Mouse (Mus musculus): ENCODE data around the gene Ms4a4d. TPM values are rescaled to one million over a fixed set of nuclear protein-coding genes. Genes with fewer than 3 reads are reported as not detected.
"Not testable (repeated sequence)": the region's sequence is repeated elsewhere in the genome, so short reads cannot be mapped to it uniquely, and the experiment has no call there.

The Ms4a4d gene
- polyA plus RNA-seq (2015; fragmentation: Nextera tagmentation; extraction: Ambion mirVana), result 0.93 and 1.1 TPM in 2 replicates

GRCm38 (mm10) chr19:11536593-11536992, at the start of gene Ms4a4d:
TSS of gene Ms4a4d (plus strand) at chr19:11536801.
- H3K9me3 ChIP-seq (replicated peaks; ENCODE audit: control insufficient read depth, low read length), result no peaks in the 10 kb centered on the region
- H3K27ac ChIP-seq (ENCODE audit: low read length), result no peak within 1 kb of the TSS
- no peak within 1 kb of the TSS for H3K4me2 ChIP-seq (ENCODE audit: low read depth, low read length)
- H3K4me3 ChIP-seq (ENCODE audit: low read length), result no peak within 1 kb of the TSS
- WGBS, result 7% methylated on average over 7 of the region's 7 CpGs
- H3K27me3 ChIP-seq (ENCODE audit: control insufficient read depth, insufficient read depth, low read length), result no peaks in the 10 kb centered on the region
- H3K9ac ChIP-seq (ENCODE audit: low read length), result no peak within 1 kb of the TSS
- H3K36me3 ChIP-seq (ENCODE audit: control insufficient read depth, insufficient read depth), result no peaks in the 10 kb centered on the region
- no peaks in the 10 kb centered on the region for H3K4me1 ChIP-seq (ENCODE audit: control insufficient read depth, insufficient read depth, low read length)
- ATAC-seq (replicated peaks; ENCODE audit: extremely low read depth, insufficient read depth, low FRiP score), result no peak

- no peaks in the 10 kb centered on the region for H3K27me3 ChIP-seq (ENCODE audit: control insufficient read depth, insufficient read depth, low read length)
- no peaks in the 10 kb centered on the region for H3K36me3 ChIP-seq (ENCODE audit: control insufficient read depth, insufficient read depth)
- no peak overlapping the region for H3K27ac ChIP-seq (ENCODE audit: low read length)
- 59% methylated on average over 4 of the region's 4 CpGs for WGBS
- H3K9me3 ChIP-seq (replicated peaks; ENCODE audit: control insufficient read depth, low read length), result no peaks in the 10 kb centered on the region
- no peaks in the 10 kb centered on the region for H3K4me1 ChIP-seq (ENCODE audit: control insufficient read depth, insufficient read depth, low read length)
- no peak overlapping the region for H3K4me2 ChIP-seq (ENCODE audit: low read depth, low read length)
- no peak overlapping the region for H3K4me3 ChIP-seq (ENCODE audit: low read length)
- no peak for ATAC-seq (replicated peaks; ENCODE audit: extremely low read depth, insufficient read depth, low FRiP score)
- no peak overlapping the region for H3K9ac ChIP-seq (ENCODE audit: low read length)
These were observed 45.0 kb upstream of the Ms4a4d start for GRCm38 (mm10) chr19:11491406-11492189.

DNA sequence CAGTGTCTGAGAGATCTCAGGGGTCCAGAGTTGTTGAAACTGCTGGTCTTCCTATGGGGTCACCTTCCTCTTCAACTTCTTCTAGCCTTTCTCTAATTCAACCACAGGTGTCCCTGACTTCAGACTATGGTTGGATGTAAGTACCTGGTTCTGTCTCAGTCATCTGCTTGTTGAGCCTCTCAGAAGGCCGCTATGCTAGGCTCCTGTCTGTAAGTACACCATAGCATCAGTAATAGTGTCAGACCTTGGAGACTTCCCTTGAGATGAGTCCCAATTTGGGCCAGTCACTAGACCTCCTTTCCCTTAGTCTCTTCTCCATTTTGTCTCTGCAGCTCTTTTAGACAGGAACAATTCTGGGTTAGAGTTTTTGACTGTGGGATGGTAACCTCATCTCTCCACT, 43.9 kb upstream of the Ms4a4d start:
- no peaks in the 10 kb centered on the region for H3K9me3 ChIP-seq (replicated peaks; ENCODE audit: control insufficient read depth, low read length)
- 70% methylated on average over 1 of the region's 1 CpGs for WGBS

GRCm38 (mm10) chr19:11494519-11494918, 42.1 kb upstream of the Ms4a4d start:
- no peak for ATAC-seq (replicated peaks; ENCODE audit: extremely low read depth, insufficient read depth, low FRiP score)
- no peak overlapping the region for H3K9ac ChIP-seq (ENCODE audit: low read length)
- H3K4me2 ChIP-seq (ENCODE audit: low read depth, low read length), result no peak overlapping the region
- H3K27ac ChIP-seq (ENCODE audit: low read length), result no peak overlapping the region
- no peaks in the 10 kb centered on the region for H3K4me1 ChIP-seq (ENCODE audit: control insufficient read depth, insufficient read depth, low read length)
- no peaks in the 10 kb centered on the region for H3K27me3 ChIP-seq (ENCODE audit: control insufficient read depth, insufficient read depth, low read length)
- H3K9me3 ChIP-seq (replicated peaks; ENCODE audit: control insufficient read depth, low read length), result no peaks in the 10 kb centered on the region
- WGBS, result 72% methylated on average over 3 of the region's 3 CpGs
- no peaks in the 10 kb centered on the region for H3K36me3 ChIP-seq (ENCODE audit: control insufficient read depth, insufficient read depth)
- H3K4me3 ChIP-seq (ENCODE audit: low read length), result no peak overlapping the region

More for the DNA sequence above, 43.9 kb upstream of the Ms4a4d start:
- H3K4me2 ChIP-seq (ENCODE audit: low read depth, low read length), result no peak overlapping the region
- no peaks in the 10 kb centered on the region for H3K27me3 ChIP-seq (ENCODE audit: control insufficient read depth, insufficient read depth, low read length)
- H3K9ac ChIP-seq (ENCODE audit: low read length), result no peak overlapping the region
- no peak overlapping the region for H3K27ac ChIP-seq (ENCODE audit: low read length)
- H3K4me3 ChIP-seq (ENCODE audit: low read length), result no peak overlapping the region
- ATAC-seq (replicated peaks; ENCODE audit: extremely low read depth, insufficient read depth, low FRiP score), result no peak
- H3K4me1 ChIP-seq (ENCODE audit: control insufficient read depth, insufficient read depth, low read length), result no peaks in the 10 kb centered on the region
- no peaks in the 10 kb centered on the region for H3K36me3 ChIP-seq (ENCODE audit: control insufficient read depth, insufficient read depth)

DNA sequence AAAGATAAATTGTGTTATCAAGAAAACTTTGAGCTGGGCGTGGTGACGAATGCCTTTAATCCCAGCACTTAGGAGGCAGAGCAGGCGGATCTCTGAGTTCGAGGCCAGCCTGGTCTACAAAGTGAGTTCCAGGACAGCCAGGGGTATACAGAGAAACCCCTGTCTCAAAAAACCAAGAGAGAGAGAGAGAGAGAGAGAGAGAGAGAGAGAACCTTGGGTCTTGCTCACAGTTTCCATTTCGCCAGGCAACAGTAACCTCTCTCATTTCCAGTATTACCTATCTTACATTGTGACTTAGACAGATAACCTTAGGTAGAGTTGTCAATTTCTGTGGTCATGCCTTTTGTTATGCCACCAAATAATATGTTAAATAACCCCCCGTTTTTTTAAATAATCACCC, 40.2 kb upstream of the Ms4a4d start:
- Histone ChIP-seq H3K27ac (ENCODE audit: low read length) (no peak overlapping the region), H3K4me3 (ENCODE audit: low read length) (no peak overlapping the region), H3K36me3 (ENCODE audit: control insufficient read depth, insufficient read depth) (no peaks in the 10 kb centered on the region), H3K4me1 (ENCODE audit: control insufficient read depth, insufficient read depth, low read length) (no peaks in the 10 kb centered on the region), H3K27me3 (ENCODE audit: control insufficient read depth, insufficient read depth, low read length) (no peaks in the 10 kb centered on the region), H3K4me2 (ENCODE audit: low read depth, low read length) (no peak overlapping the region), H3K9me3 (replicated peaks; ENCODE audit: control insufficient read depth, low read length) (no peaks in the 10 kb centered on the region), H3K9ac (ENCODE audit: low read length) (no peak overlapping the region)
- ATAC-seq (replicated peaks; ENCODE audit: extremely low read depth, insufficient read depth, low FRiP score), result no peak
- WGBS, result 67% methylated on average over 6 of the region's 6 CpGs

GRCm38 (mm10) chr19:11497300-11497699, 39.3 kb upstream of the Ms4a4d start:
- not testable (repeated sequence) for H3K27me3 ChIP-seq (ENCODE audit: control insufficient read depth, insufficient read depth, low read length); H3K9me3 ChIP-seq (replicated peaks; ENCODE audit: control insufficient read depth, low read length); ATAC-seq (replicated peaks; ENCODE audit: extremely low read depth, insufficient read depth, low FRiP score); H3K27ac ChIP-seq (ENCODE audit: low read length); H3K4me1 ChIP-seq (ENCODE audit: control insufficient read depth, insufficient read depth, low read length); H3K4me2 ChIP-seq (ENCODE audit: low read depth, low read length); H3K4me3 ChIP-seq (ENCODE audit: low read length); H3K36me3 ChIP-seq (ENCODE audit: control insufficient read depth, insufficient read depth); H3K9ac ChIP-seq (ENCODE audit: low read length)
- 71% methylated on average over 1 of the region's 1 CpGs for WGBS

DNA sequence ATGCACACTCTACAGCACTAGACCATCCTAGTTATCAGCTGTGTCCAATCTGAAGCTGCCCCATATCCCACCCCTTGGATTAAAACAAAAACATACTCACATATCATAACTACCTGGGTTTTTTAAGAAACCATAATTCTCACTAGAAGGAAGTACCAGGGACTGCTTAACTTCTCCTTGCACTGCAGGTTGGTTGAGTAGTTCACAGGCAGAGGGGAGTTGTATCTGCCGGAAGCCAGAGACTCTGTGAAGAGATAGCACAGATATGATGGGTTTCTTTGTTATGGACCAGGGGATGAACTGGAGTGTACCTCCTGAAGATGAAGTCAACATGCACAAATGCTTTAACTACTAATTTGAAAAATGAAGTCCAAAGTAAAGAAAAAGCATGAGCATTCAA, 35.8 kb upstream of the Ms4a4d start:
- H3K4me2 ChIP-seq (ENCODE audit: low read depth, low read length), result no peak overlapping the region
- H3K9ac ChIP-seq (ENCODE audit: low read length), result no peak overlapping the region
- H3K4me3 ChIP-seq (ENCODE audit: low read length), result no peak overlapping the region
- H3K27me3 ChIP-seq (ENCODE audit: control insufficient read depth, insufficient read depth, low read length), result no peaks in the 10 kb centered on the region
- WGBS, result 76% methylated on average over 1 of the region's 1 CpGs
- no peaks in the 10 kb centered on the region for H3K36me3 ChIP-seq (ENCODE audit: control insufficient read depth, insufficient read depth)
- no peak overlapping the region for H3K27ac ChIP-seq (ENCODE audit: low read length)
- H3K9me3 ChIP-seq (replicated peaks; ENCODE audit: control insufficient read depth, low read length), result no peaks in the 10 kb centered on the region
- no peak for ATAC-seq (replicated peaks; ENCODE audit: extremely low read depth, insufficient read depth, low FRiP score)
- no peaks in the 10 kb centered on the region for H3K4me1 ChIP-seq (ENCODE audit: control insufficient read depth, insufficient read depth, low read length)

DNA sequence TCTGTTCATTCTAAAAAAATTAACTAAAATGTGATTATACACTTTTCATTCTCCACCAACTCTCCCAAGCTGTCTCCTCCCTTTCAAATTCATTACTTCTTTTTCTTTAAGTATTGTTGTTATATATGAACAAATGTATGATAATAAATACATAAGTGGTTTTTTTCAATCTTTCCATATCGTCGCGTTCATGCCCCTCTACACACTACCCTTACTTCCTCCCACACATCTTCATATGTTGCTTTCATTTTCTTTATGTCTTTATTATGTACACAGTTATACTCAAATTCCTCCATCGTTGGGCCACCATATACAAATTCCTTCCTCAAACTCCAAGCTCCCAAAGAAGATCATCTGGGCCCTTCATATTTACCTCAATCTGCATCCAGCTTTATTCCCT, 35.3 kb upstream of the Ms4a4d start:
- Histone ChIP-seq H3K27me3 (ENCODE audit: control insufficient read depth, insufficient read depth, low read length) (no peaks in the 10 kb centered on the region), H3K9ac (ENCODE audit: low read length) (no peak overlapping the region), H3K27ac (ENCODE audit: low read length) (no peak overlapping the region), H3K4me3 (ENCODE audit: low read length) (no peak overlapping the region), H3K36me3 (ENCODE audit: control insufficient read depth, insufficient read depth) (no peaks in the 10 kb centered on the region), H3K4me2 (ENCODE audit: low read depth, low read length) (no peak overlapping the region), H3K9me3 (replicated peaks; ENCODE audit: control insufficient read depth, low read length) (no peaks in the 10 kb centered on the region), H3K4me1 (ENCODE audit: control insufficient read depth, insufficient read depth, low read length) (no peaks in the 10 kb centered on the region)
- WGBS, result 79% methylated on average over 4 of the region's 4 CpGs
- ATAC-seq (replicated peaks; ENCODE audit: extremely low read depth, insufficient read depth, low FRiP score), result no peak

DNA sequence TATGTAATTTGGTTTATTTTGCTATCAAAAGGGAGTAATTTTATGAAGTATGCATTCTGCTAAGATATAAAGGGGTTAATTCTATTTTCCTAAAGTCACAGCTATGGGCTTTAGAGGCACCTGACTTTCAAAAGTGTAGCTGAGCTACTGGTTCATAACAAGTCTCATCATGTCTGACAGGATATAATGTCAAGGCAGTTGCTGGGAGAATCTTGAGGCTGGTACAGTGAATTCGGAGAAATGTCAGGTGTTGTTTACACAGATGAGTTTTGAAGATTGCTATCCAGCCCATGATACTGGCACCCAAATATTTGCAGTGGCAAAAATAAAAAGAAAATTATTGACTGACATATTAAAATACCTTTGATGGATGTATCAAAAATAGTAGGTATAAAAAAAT, 31.7 kb upstream of the Ms4a4d start:
- Histone ChIP-seq H3K27me3 (ENCODE audit: control insufficient read depth, insufficient read depth, low read length) (no peaks in the 10 kb centered on the region), H3K4me1 (ENCODE audit: control insufficient read depth, insufficient read depth, low read length) (no peaks in the 10 kb centered on the region), H3K4me2 (ENCODE audit: low read depth, low read length) (no peak overlapping the region), H3K36me3 (ENCODE audit: control insufficient read depth, insufficient read depth) (no peaks in the 10 kb centered on the region), H3K9me3 (replicated peaks; ENCODE audit: control insufficient read depth, low read length) (no peaks in the 10 kb centered on the region), H3K9ac (ENCODE audit: low read length) (no peak overlapping the region), H3K4me3 (ENCODE audit: low read length) (no peak overlapping the region), H3K27ac (ENCODE audit: low read length) (no peak overlapping the region)
- no peak for ATAC-seq (replicated peaks; ENCODE audit: extremely low read depth, insufficient read depth, low FRiP score)
- WGBS, result 77% methylated on average over 1 of the region's 1 CpGs

Measured in heart, embryonic 16.5 days (tissue).